Mouse (Mus musculus): ENCODE results near the gene Ube2r2. TPM values are rescaled to one million over a fixed set of nuclear protein-coding genes. Genes with fewer than 3 reads are reported as not detected.

The Ube2r2 gene
- polyA plus RNA-seq, 1 experiment from 2014 or later, result 119 TPM

- H3K36me3 ChIP-seq, result peaks cover 78% of the 10 kb centered on the region
These were observed 57.3 kb downstream of the Ube2r2 start for GRCm38 (mm10) chr4:41192544-41193512.

GRCm38 (mm10) chr4:41195328-41195727 lies 59.8 kb downstream of the Ube2r2 start:
- Histone ChIP-seq H3K9me3 (no peaks in the 10 kb centered on the region), H3K27me3 (no peaks in the 10 kb centered on the region), H3K27ac (0 out of 2 replicates have a peak overlapping the region, but pooled peaks have one; percentile 4), H3K4me3 (no peak overlapping the region), H3K9ac (no peak overlapping the region), H3K4me1 (no peaks in the 10 kb centered on the region), H3K4me2 (replicated peaks) (no peak overlapping the region), H3K36me3 (peaks cover 89% of the 10 kb centered on the region)
- WGBS, result 86% methylated on average over 15 of the region's 15 CpGs
- ATAC-seq (ENCODE audit: insufficient number of reproducible peaks, insufficient read depth, low FRiP score, low TSS enrichment), result no peak

More at GRCm38 (mm10) chr4:41192544-41193512, 57.3 kb downstream of the Ube2r2 start:
- H3K27ac ChIP-seq, result peak overlapping the region; percentile 26; the same call in 1 of the 2 replicates
- 69% methylated on average over 14 of the region's 14 CpGs for WGBS
- H3K4me1 ChIP-seq, result no peaks in the 10 kb centered on the region
- ATAC-seq (ENCODE audit: insufficient number of reproducible peaks, insufficient read depth, low FRiP score, low TSS enrichment), result no peak
- no peak overlapping the region for H3K4me3 ChIP-seq
- H3K4me2 ChIP-seq (replicated peaks), result no peak overlapping the region
- H3K9ac ChIP-seq, result no peak overlapping the region
- H3K9me3 ChIP-seq, result no peaks in the 10 kb centered on the region
- H3K27me3 ChIP-seq, result no peaks in the 10 kb centered on the region

DNA sequence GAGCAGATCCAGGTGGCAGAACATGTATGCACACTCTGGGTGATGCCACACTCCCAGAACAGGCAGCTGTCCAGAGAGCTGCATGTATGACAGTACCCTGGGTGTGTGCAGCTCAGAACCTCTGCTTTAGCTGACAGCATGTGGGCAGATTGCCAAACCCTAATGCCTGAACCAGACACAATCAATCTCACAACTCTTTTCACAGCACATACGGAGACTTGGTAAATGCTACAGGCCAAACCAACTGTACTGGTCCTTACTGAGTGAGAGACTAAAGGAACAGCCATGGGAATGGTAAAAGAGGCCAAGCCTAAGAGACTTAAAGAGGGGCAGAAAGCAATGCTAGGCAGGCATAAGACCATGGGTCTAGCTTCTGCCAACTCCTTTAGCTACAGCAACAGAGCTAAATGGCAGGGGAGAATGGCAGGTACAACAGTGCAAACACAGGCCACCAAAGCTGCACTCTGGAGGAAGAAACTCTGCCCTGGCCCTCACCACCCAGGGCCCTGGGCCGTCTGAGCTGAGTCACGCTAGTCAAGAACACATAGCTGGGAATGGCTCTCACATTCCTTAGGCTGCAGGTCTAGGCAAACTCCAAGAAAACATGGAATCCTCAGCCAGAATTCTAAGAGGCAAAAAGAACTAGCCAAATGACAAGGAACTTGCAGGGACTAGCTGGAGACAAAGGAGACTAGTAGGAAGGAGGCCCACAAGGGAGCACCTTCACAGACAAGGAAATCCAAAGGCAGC lies 61.5 kb downstream of the Ube2r2 start:
- 68% methylated on average over 3 of the region's 3 CpGs for WGBS
- Histone ChIP-seq H3K4me1 (no peaks in the 10 kb centered on the region), H3K36me3 (peaks cover 93% of the 10 kb centered on the region), H3K9ac (0 out of 2 replicates have a peak overlapping the region, but pooled peaks have one; percentile 2), H3K9me3 (no peaks in the 10 kb centered on the region), H3K4me3 (no peak overlapping the region), H3K27ac (no peak overlapping the region), H3K4me2 (replicated peaks) (no peak overlapping the region), H3K27me3 (no peaks in the 10 kb centered on the region)
- ATAC-seq (ENCODE audit: insufficient number of reproducible peaks, insufficient read depth, low FRiP score, low TSS enrichment), result no peak

GRCm38 (mm10) chr4:41202135-41202534 lies 66.6 kb downstream of the Ube2r2 start:
- Histone ChIP-seq H3K9me3 (no peaks in the 10 kb centered on the region), H3K4me3 (no peak overlapping the region), H3K27me3 (no peaks in the 10 kb centered on the region), H3K9ac (no peak overlapping the region), H3K27ac (no peak overlapping the region), H3K4me1 (no peaks in the 10 kb centered on the region), H3K4me2 (replicated peaks) (no peak overlapping the region), H3K36me3 (peaks cover 93% of the 10 kb centered on the region)
- 93% methylated on average over 8 of the region's 8 CpGs for WGBS
- ATAC-seq (ENCODE audit: insufficient number of reproducible peaks, insufficient read depth, low FRiP score, low TSS enrichment), result no peak

- Histone ChIP-seq H3K36me3 (peaks cover 94% of the 10 kb centered on the region), H3K4me3 (no peak overlapping the region), H3K4me1 (no peaks in the 10 kb centered on the region), H3K9me3 (no peaks in the 10 kb centered on the region), H3K27ac (no peak overlapping the region), H3K9ac (no peak overlapping the region), H3K27me3 (no peaks in the 10 kb centered on the region), H3K4me2 (replicated peaks) (no peak overlapping the region)
- 92% methylated on average over 8 of the region's 8 CpGs for WGBS
- ATAC-seq (ENCODE audit: insufficient number of reproducible peaks, insufficient read depth, low FRiP score, low TSS enrichment), result no peak
These were observed 70.2 kb downstream of the Ube2r2 start for GRCm38 (mm10) chr4:41205751-41206150.

GRCm38 (mm10) chr4:41208050-41208449 lies 72.5 kb downstream of the Ube2r2 start:
- no peak overlapping the region for H3K9ac ChIP-seq
- no peaks in the 10 kb centered on the region for H3K27me3 ChIP-seq
- H3K4me1 ChIP-seq, result no peaks in the 10 kb centered on the region
- H3K9me3 ChIP-seq, result no peaks in the 10 kb centered on the region
- 82% methylated on average over 4 of the region's 4 CpGs for WGBS
- no peak for ATAC-seq (ENCODE audit: insufficient number of reproducible peaks, insufficient read depth, low FRiP score, low TSS enrichment)
- no peak overlapping the region for H3K4me2 ChIP-seq (replicated peaks)
- no peak overlapping the region for H3K27ac ChIP-seq
- H3K36me3 ChIP-seq, result peaks cover 87% of the 10 kb centered on the region
- H3K4me3 ChIP-seq, result no peak overlapping the region

DNA sequence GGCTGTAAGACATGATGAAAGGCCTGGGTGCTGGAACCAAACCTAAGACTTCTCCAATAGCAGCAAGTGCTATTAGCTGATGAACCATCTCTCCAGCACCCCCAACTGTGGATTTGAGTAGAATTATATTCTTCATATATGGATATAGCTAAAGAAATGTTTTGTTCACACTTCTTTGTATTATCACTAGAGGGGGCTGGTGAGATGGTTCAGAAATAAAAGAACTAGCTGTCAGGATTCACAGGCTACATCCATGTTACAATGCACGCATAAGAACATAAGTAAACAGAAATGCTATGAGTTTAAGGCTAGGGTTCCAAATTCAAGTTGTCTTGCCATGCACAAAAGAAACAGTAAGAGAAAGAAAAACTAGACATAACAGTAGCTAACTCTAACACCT lies 89.9 kb downstream of the Ube2r2 start:
- peaks cover 91% of the 10 kb centered on the region for H3K36me3 ChIP-seq
- no peaks in the 10 kb centered on the region for H3K27me3 ChIP-seq
- H3K4me3 ChIP-seq, result no peak overlapping the region
- no peak overlapping the region for H3K9ac ChIP-seq
- H3K4me2 ChIP-seq (replicated peaks), result no peak overlapping the region
- H3K27ac ChIP-seq, result no peak overlapping the region
- no peaks in the 10 kb centered on the region for H3K4me1 ChIP-seq
- no peak for ATAC-seq (ENCODE audit: insufficient number of reproducible peaks, insufficient read depth, low FRiP score, low TSS enrichment)
- WGBS, result 83% methylated on average over 1 of the region's 1 CpGs
- H3K9me3 ChIP-seq, result no peaks in the 10 kb centered on the region

DNA sequence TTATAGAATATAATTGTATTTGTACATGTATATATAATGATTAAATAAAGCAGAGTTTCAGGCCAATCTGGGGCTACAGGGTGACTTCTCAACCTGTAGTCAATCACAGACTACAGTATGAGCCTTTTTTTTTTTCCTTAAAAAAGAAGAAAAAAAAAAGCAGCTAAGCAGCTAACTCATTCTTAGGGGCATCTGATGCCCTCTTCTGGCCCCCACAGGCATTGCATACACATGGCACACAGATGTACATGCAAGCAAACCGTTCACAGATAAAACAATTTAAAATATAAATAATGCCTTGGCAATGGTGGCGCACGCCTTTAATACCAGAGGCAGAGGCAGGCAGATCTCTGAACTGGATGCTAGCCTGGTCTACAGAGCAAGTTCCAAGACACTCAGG lies 90.8 kb downstream of the Ube2r2 start:
- no peak overlapping the region for H3K4me3 ChIP-seq

DNA sequence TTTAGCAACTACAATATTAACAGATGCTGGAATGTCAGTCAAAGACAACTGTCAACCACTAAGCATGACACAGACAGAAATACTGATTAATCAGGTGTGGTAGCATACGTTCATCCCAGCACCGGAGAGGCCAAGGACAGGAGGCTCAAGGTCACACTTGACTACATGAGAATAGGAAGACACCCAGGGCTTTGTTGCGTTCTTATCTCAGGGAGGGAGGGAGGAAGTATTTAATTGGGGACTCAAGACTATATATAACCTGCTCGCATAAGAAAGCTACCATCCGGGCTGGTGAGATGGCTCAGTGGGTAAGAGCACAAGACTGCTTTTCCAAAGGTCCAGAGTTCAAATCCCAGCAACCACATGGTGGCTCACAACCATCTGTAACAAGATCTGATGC lies 100.1 kb downstream of the Ube2r2 start:
- Histone ChIP-seq H3K36me3 (peaks cover 39% of the 10 kb centered on the region), H3K4me1 (no peaks in the 10 kb centered on the region), H3K4me3 (no peak overlapping the region), H3K4me2 (replicated peaks) (no peak overlapping the region), H3K9me3 (no peaks in the 10 kb centered on the region), H3K27ac (no peak overlapping the region), H3K9ac (no peak overlapping the region), H3K27me3 (no peaks in the 10 kb centered on the region)
- no peak for ATAC-seq (ENCODE audit: insufficient number of reproducible peaks, insufficient read depth, low FRiP score, low TSS enrichment)
- 92% methylated on average over 5 of the region's 5 CpGs for WGBS

More for the DNA sequence above, 90.8 kb downstream of the Ube2r2 start:
- Histone ChIP-seq H3K4me1 (no peaks in the 10 kb centered on the region), H3K4me2 (replicated peaks) (no peak overlapping the region), H3K36me3 (peaks cover 88% of the 10 kb centered on the region), H3K9me3 (no peaks in the 10 kb centered on the region), H3K9ac (no peak overlapping the region), H3K27me3 (no peaks in the 10 kb centered on the region), H3K27ac (no peak overlapping the region)
- 89% methylated on average over 3 of the region's 3 CpGs for WGBS
- no peak for ATAC-seq (ENCODE audit: insufficient number of reproducible peaks, insufficient read depth, low FRiP score, low TSS enrichment)

- H3K27me3 ChIP-seq, result no peaks in the 10 kb centered on the region
- 84% methylated on average over 3 of the region's 3 CpGs for WGBS
- no peak overlapping the region for H3K4me2 ChIP-seq (replicated peaks)
- no peak overlapping the region for H3K9ac ChIP-seq
- H3K4me1 ChIP-seq, result no peaks in the 10 kb centered on the region
- H3K36me3 ChIP-seq, result peaks cover 19% of the 10 kb centered on the region
- H3K27ac ChIP-seq, result no peak overlapping the region
- H3K9me3 ChIP-seq, result no peaks in the 10 kb centered on the region
- no peak for ATAC-seq (ENCODE audit: insufficient number of reproducible peaks, insufficient read depth, low FRiP score, low TSS enrichment)
- H3K4me3 ChIP-seq, result no peak overlapping the region
These were observed 105.4 kb downstream of the Ube2r2 start for GRCm38 (mm10) chr4:41240916-41241315.
